Mouse (Mus musculus) left cerebral cortex, adult 2 months (tissue): Measurements from ENCODE around the gene Slc39a2. TPM values are rescaled to one million over a fixed set of nuclear protein-coding genes. Genes with fewer than 3 reads are reported as not detected.
A peak's percentile ranks its signal among the peaks of the same experiment; 100 is the strongest.
"Not testable (repeated sequence)": the region's sequence is repeated elsewhere in the genome, so short reads cannot be mapped to it uniquely, and the experiment has no call there.

Experiments
- DNase-seq, 2 experiments: peaks; one replicate each; pipeline ENCODE4 v3.0.0; 2021 to 2022; ENCODE audit warnings: low spot score in 2 of 2, mixed read lengths in 1 of 2; ENCODE audit errors: extremely low spot score in 1 of 2
- H3K27ac ChIP-seq: fragments of 200-600 bp; 2 replicates; pipeline ENCODE4 v1.8.1; 2022
- H3K4me3 ChIP-seq: fragments of 200-600 bp; 2 replicates; pipeline ENCODE4 v1.8.1; 2022
- CTCF ChIP-seq: fragments of 200-600 bp; IDR thresholded peaks from 2 replicates; pipeline ENCODE4 v1.8.1; 2022; ENCODE audit warnings: antibody characterized with exemption, mild to moderate bottlenecking, moderate library complexity
- intact Hi-C: fragments of 180-260 bp; cut with DNase I; formaldehyde crosslinking; loops from one replicate; pipeline ENCODE4 v1.15.1; 2025
- long read RNA-seq, 2 experiments: library from polyadenylated mRNA; stranded (forward); transcript quantifications; one replicate each; pipeline ENCODE4 v2.0.0; 2021; ENCODE audit warnings: borderline mapping rate in 2 of 2
- total RNA-seq, 2 experiments: library from RNA; stranded (reverse); gene quantifications; 2 replicates each; pipeline ENCODE4 v1.2.3; 2021

Slc39a2 gene
- 10 to 100 TPM in 1 of 2 experiments, 1 to 10 TPM in 1; 6.3 to 10.0 TPM for total RNA-seq
- long read RNA-seq, experiment 1, result 0 reads
- long read RNA-seq, experiment 2, partial matches to known transcripts, result 1 of 2 reads
- long read RNA-seq, experiment 2, other reads (novel, unspliced or antisense), result 0 of 2 reads

DNA sequence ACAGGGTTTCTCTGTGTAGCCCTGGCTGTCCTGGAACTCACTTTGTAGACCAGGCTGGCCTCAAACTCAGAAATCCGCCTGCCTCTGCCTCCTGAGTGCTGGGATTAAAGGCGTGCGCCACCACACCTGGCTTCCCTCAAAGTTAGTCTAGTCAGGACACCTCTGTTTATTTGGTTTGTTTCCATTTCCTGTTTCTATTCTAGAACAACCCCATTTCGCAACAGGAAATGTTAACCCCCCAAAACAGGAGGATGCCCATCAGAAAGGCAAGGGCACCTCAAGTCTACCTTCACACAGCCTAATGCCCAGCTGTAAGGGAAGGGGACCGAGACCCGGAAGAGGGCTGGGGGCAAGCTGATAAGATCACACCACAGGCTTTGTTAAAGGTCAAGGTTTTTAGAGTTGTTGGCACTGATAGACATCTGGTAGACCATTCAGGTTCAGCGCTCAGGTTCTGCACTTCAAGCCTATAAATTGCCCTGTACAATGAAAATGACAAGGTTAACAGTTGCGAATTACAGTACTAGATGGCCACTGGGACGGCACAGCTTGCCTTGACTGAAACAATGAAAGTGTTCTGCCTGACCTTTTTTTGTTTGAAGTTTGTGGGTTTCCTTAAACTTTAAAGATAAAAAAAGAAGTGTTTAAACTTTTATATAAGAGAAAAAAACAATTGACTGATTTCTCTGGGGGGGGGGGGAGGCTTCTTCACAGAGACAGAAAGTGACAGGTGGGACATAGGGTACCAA lies at the start of gene Slc39a2:
TSS of gene Slc39a2 (plus strand) at position 699 of the 749 bp plus-strand sequence.
- DNase-seq, result no peak
- no peak within 1 kb of the TSS for H3K4me3 ChIP-seq
- no peak for TF ChIP-seq CTCF
- no peak within 1 kb of the TSS for H3K27ac ChIP-seq
- intact Hi-C loops, result no loop called here

DNA sequence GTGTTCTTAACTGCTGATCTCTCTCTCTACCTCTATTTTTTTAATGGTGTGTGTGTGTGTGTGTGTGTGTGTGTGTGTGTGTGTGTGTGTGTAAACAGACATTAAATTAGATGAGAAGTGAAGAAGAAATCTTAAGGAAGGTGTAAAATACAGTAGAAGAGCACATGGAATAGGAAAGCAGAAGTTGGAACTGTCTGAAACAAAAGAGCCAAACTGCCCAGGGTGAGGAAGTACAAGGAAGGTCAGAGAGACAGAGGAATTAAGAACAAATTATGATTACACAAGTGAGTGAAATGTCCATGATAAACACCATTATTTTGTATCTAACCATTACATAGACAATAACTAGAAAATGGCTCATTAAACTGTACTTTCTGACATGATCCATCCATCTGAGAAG lies 48.8 kb upstream of the Slc39a2 start:
- no peak for DNase-seq
- no peak overlapping the region for H3K27ac ChIP-seq
- TF ChIP-seq CTCF, result no peak
- no peak overlapping the region for H3K4me3 ChIP-seq
- intact Hi-C loops, result no loop called here

DNA sequence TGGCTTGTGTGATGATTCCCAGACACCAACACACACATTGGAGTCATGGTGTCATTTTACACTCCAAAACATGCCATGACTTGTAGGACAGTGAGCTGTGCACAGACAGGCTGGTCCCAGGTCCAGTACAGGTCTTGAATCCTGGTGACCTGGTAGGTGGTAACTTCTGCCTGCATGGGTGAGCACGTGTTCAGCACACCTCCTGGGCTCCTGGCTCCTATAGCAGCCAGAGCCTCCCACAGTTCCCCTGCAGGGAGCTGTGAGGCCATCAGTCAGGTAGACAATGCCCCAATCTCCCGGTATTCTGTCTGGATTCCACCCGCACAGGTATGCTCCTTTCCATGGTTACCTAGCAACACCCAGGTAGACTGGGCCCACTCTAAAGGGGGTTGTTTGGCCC lies 46.1 kb upstream of the Slc39a2 start:
- intact Hi-C loops, result no loop called here
- no peak overlapping the region for H3K27ac ChIP-seq
- no peak for DNase-seq
- H3K4me3 ChIP-seq, result no peak overlapping the region
- TF ChIP-seq CTCF, result no peak

GRCm38 (mm10) chr14:51851006-51851405 lies 41.7 kb upstream of the Slc39a2 start:
- peak; percentile 20 for TF ChIP-seq CTCF
- H3K4me3 ChIP-seq, intact Hi-C loops, H3K27ac ChIP-seq, DNase-seq: not testable (repeated sequence)

- no peak for DNase-seq
- H3K27ac ChIP-seq, result no peak within 1 kb of the TSS
- TF ChIP-seq CTCF, result no peak
- intact Hi-C loops, result no loop called here
- H3K4me3 ChIP-seq, result no peak within 1 kb of the TSS
Measured at GRCm38 (mm10) chr14:51853399-51853798, 39.3 kb upstream of the Slc39a2 start, which contains the start of gene Ear6. TSS of gene Ear6 (plus strand) at chr14:51853699.

DNA sequence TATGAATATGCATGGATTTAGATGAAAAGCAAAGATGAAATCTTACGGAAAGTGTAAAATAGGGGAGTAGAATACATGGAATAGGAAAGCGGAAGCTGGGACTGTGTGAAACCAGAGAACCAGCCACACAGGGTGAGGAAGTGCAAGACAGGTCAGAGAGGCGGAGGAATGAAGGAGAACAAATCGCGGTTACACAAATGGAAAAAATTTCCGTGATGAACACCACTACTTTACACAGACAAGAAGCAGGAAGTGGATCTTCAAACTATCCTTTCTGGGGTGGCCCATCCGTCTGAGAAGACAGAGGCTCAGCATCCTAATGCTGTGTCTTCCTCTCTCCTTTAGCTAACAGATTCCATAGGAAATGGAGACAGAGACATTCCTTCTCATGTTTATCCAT lies 37.4 kb upstream of the Slc39a2 start:
- H3K27ac ChIP-seq, intact Hi-C loops, H3K4me3 ChIP-seq, DNase-seq: not testable (repeated sequence)

GRCm38 (mm10) chr14:51863603-51864002 lies 29.1 kb upstream of the Slc39a2 start:
- intact Hi-C loops, DNase-seq, H3K4me3 ChIP-seq, H3K27ac ChIP-seq: not testable (repeated sequence)
- peak; percentile 44 for TF ChIP-seq CTCF

DNA sequence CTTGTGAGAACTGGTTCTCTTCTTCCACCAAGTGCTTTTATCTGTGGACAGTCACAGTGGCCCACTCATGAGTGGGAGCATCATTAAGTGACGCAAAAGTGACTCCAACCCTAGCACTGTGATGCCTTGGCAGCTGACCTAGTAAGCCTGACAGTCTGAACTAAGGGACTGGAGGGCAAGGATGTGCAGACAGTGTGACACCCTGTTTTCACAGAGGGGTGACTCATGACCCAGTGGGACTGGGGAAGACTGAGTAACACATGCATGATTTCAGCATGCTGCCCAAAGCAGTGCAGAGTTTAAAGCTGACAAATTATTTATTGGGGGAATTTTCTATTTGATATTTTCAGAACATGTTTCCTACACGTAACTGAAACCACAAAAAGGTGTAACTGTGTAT lies 21.9 kb upstream of the Slc39a2 start:
- no peak for DNase-seq
- H3K27ac ChIP-seq, result no peak overlapping the region
- intact Hi-C loops, result no loop called here
- H3K4me3 ChIP-seq, result no peak overlapping the region
- no peak for TF ChIP-seq CTCF

DNA sequence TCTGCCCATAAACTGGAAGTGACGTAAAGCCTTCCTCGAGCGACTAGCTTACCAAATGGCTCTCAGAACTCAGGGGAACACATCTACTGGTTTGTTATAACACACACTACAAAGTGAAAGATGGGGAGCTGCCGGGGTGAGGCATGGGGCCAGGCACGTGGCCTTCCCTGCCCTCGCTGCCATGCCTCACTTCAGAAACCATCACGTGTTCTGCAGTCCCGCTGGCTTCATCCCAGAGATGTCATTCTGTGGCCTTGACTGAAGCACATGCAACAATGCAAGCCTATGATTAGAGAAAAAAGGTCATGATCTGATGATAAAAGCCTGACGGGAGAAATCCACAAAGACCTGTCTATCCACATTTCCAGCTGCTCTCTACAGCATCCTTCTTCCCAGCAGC lies 20.9 kb upstream of the Slc39a2 start:
- no peak for TF ChIP-seq CTCF
- intact Hi-C loops, result no loop called here
- H3K27ac ChIP-seq, result no peak overlapping the region
- no peak for DNase-seq
- H3K4me3 ChIP-seq, result no peak overlapping the region

DNA sequence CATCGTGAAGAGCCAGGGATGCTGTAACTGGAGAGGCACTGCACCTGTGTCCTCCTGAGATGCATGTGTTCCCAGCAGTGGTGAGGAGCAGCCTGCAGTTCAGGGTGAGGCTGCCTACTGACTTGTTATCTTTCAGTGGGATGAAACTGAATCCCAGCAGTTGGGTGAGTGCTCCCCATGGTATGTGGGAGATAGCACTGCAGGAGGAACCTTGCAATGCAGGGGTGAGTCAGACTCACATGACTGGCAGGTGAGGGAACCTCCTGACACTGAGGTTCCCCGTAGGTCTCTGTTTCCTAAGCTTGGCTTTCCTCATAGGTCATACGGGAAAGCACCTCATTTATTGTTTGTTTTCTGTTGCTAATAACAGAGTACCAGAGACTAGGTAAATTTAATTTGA lies 15.2 kb upstream of the Slc39a2 start:
- H3K4me3 ChIP-seq, result no peak overlapping the region
- intact Hi-C loops, result no loop called here
- no peak overlapping the region for H3K27ac ChIP-seq
- no peak for TF ChIP-seq CTCF
- no peak for DNase-seq

GRCm38 (mm10) chr14:51883527-51884030 lies 9.1 kb upstream of the Slc39a2 start:
- H3K27ac ChIP-seq, result no peak overlapping the region
- H3K4me3 ChIP-seq, result peak overlapping the region; percentile 90
- peak; percentile 54 to 64 for DNase-seq
- intact Hi-C loops, result loop anchor here (1.0 to 10.0 kb wide), 3 partner anchors 47 to 421 kb away; partner anchors contain the start of genes Mettl3 and Zfp219
- peak; percentile 72 for TF ChIP-seq CTCF

GRCm38 (mm10) chr14:51884031-51884544 lies 8.6 kb upstream of the Slc39a2 start:
- intact Hi-C loops, result loop anchor here (1.0 to 10.0 kb wide), 3 partner anchors 46 to 421 kb away; partner anchors contain the start of genes Mettl3 and Zfp219
- H3K27ac ChIP-seq, result no peak overlapping the region

More at GRCm38 (mm10) chr14:51884031-51884544, 8.6 kb upstream of the Slc39a2 start:
- H3K4me3 ChIP-seq, result peak overlapping the region; percentile 90
- DNase-seq, result no peak
- TF ChIP-seq CTCF, result no peak
